Mouse (Mus musculus): ENCODE measurements at regions not wholly inside any gene's neighbourhood (a gene's known extent, or its start where the extent isn't known, plus 50 kb on each side); places are given as distances from the start of the nearest gene placed in this dataset.

- TF ChIP-seq POLR2A (IDR thresholded peaks at IDR 0.05; ENCODE audit: low read depth, low read length): no peak
- TF ChIP-seq CTCF (IDR thresholded peaks at IDR 0.05; ENCODE audit: extremely low read depth, insufficient read depth, insufficient read length, insufficient replicate concordance): no peak
Measured at GRCm38 (mm10) chr12:10582840-10583614, 192.5 kb downstream of the Rdh14 start.
